Mouse (Mus musculus): ENCODE measurements at regions not wholly inside any gene's neighbourhood (a gene's known extent, or its start where the extent isn't known, plus 50 kb on each side); places are given as distances from the start of the nearest gene placed in this dataset.
"Not testable (repeated sequence)": the region's sequence is repeated elsewhere in the genome, so short reads cannot be mapped to it uniquely, and the experiment has no call there.

DNA sequence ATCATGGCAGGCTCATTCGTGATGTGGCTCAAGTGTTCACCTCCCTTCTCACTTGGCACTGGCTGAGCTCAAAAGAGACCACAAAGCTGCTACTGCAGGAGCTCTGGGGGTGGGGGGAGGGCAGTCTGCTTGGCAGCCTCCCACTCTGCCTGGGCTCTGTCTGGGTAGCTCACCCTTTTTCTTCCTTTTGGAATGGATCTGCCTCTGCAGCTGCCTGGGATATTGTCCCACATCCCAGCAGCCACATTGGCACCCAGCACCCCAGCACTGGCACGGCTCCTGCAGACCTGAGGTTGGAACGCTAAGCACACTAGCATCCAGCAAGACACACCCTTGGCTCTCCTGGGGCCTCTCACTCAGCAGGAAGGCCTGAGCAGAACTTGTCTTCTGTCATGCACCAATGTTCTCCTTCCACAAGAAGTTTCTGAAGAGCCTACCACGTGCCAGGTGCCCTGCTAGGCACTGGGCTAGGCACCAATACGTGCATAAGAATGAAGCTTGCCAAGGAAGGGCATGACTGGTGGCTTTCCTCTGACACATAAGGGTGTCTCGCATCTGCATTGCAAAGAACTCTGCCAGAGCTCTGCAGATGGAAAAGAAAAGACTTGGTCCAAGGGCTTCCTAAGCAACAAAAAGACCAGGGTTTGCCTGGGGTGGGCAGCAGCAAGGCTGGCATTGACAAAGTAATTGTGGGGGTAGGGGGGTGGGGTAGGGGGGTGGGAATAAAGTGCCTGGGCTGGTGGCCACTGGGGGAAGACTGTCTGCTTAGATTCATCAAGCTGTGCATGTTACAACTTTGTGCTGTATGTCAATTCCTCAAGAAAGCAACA, 112.1 kb upstream of the Sipa1l1 start:
- not testable (repeated sequence) for DNase-seq (ENCODE audit: low read depth)

- TF ChIP-seq POLR2A (IDR thresholded peaks at IDR 0.05; ENCODE audit: borderline replicate concordance, extremely low read depth, insufficient read depth, insufficient read length, poor library complexity, severe bottlenecking) (no peak), CTCF (IDR thresholded peaks at IDR 0.05; ENCODE audit: borderline replicate concordance, extremely low read depth, insufficient read depth, insufficient read length) (no peak)
- no peak for DNase-seq (ENCODE audit: low read depth)
Observed at GRCm38 (mm10) chr12:82064986-82065385, 104.1 kb upstream of the Sipa1l1 start.

- TF ChIP-seq CTCF (IDR thresholded peaks at IDR 0.05; ENCODE audit: borderline replicate concordance, extremely low read depth, insufficient read depth, insufficient read length): no peak
- no peak for TF ChIP-seq POLR2A (IDR thresholded peaks at IDR 0.05; ENCODE audit: borderline replicate concordance, extremely low read depth, insufficient read depth, insufficient read length, poor library complexity, severe bottlenecking)
- peak; percentile 65 for DNase-seq (ENCODE audit: low read depth)
Observed at GRCm38 (mm10) chr12:82066860-82067259, 102.3 kb upstream of the Sipa1l1 start.

GRCm38 (mm10) chr12:82069621-82070020, 99.5 kb upstream of the Sipa1l1 start:
- no peak for DNase-seq (ENCODE audit: low read depth)
- TF ChIP-seq CTCF (IDR thresholded peaks at IDR 0.05; ENCODE audit: borderline replicate concordance, extremely low read depth, insufficient read depth, insufficient read length): no peak
- no peak for TF ChIP-seq POLR2A (IDR thresholded peaks at IDR 0.05; ENCODE audit: borderline replicate concordance, extremely low read depth, insufficient read depth, insufficient read length, poor library complexity, severe bottlenecking)

- TF ChIP-seq POLR2A (IDR thresholded peaks at IDR 0.05; ENCODE audit: borderline replicate concordance, extremely low read depth, insufficient read depth, insufficient read length, poor library complexity, severe bottlenecking) (no peak), CTCF (IDR thresholded peaks at IDR 0.05; ENCODE audit: borderline replicate concordance, extremely low read depth, insufficient read depth, insufficient read length) (no peak)
- peak; percentile 42 for DNase-seq (ENCODE audit: low read depth)
Observed at GRCm38 (mm10) chr12:82072810-82073465, 96.2 kb upstream of the Sipa1l1 start.

GRCm38 (mm10) chr12:82075479-82076221, 93.5 kb upstream of the Sipa1l1 start:
- no peak for TF ChIP-seq POLR2A (IDR thresholded peaks at IDR 0.05; ENCODE audit: borderline replicate concordance, extremely low read depth, insufficient read depth, insufficient read length, poor library complexity, severe bottlenecking)
- no peak for TF ChIP-seq CTCF (IDR thresholded peaks at IDR 0.05; ENCODE audit: borderline replicate concordance, extremely low read depth, insufficient read depth, insufficient read length)
- no peak for DNase-seq (ENCODE audit: low read depth)

- TF ChIP-seq CTCF (IDR thresholded peaks at IDR 0.05; ENCODE audit: borderline replicate concordance, extremely low read depth, insufficient read depth, insufficient read length): no peak
- no peak for TF ChIP-seq POLR2A (IDR thresholded peaks at IDR 0.05; ENCODE audit: borderline replicate concordance, extremely low read depth, insufficient read depth, insufficient read length, poor library complexity, severe bottlenecking)
- no peak for DNase-seq (ENCODE audit: low read depth)
Observed at GRCm38 (mm10) chr12:82076766-82077165, 92.4 kb upstream of the Sipa1l1 start.

GRCm38 (mm10) chr12:82077945-82078344, 91.2 kb upstream of the Sipa1l1 start:
- no peak for DNase-seq (ENCODE audit: low read depth)

DNA sequence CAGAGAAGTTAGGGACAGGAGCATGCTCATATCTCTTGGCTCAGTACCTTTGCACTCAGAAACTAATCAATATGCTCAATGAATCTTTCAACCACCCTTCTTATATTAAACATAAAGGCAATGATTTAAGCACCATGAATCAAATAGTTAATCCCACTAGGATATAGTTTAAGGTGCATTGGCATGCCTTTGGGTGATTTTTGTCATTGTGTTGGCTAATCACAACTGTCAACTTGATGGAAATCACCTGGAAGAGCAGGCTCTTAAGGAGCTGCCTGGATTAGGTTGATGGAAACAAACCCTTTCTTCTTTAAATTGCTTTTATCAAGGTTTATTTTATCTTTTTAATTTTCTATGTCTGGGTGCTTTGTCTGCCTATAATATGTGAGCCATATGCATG, 90.4 kb upstream of the Sipa1l1 start:
- no peak for TF ChIP-seq CTCF (IDR thresholded peaks at IDR 0.05; ENCODE audit: borderline replicate concordance, extremely low read depth, insufficient read depth, insufficient read length)
- no peak for TF ChIP-seq POLR2A (IDR thresholded peaks at IDR 0.05; ENCODE audit: borderline replicate concordance, extremely low read depth, insufficient read depth, insufficient read length, poor library complexity, severe bottlenecking)
- no peak for DNase-seq (ENCODE audit: low read depth)

More at GRCm38 (mm10) chr12:82077945-82078344, 91.2 kb upstream of the Sipa1l1 start:
- no peak for TF ChIP-seq CTCF (IDR thresholded peaks at IDR 0.05; ENCODE audit: borderline replicate concordance, extremely low read depth, insufficient read depth, insufficient read length)
- TF ChIP-seq POLR2A (IDR thresholded peaks at IDR 0.05; ENCODE audit: borderline replicate concordance, extremely low read depth, insufficient read depth, insufficient read length, poor library complexity, severe bottlenecking): no peak

GRCm38 (mm10) chr12:82080196-82080880, 88.8 kb upstream of the Sipa1l1 start:
- DNase-seq (ENCODE audit: low read depth): no peak
- no peak for TF ChIP-seq CTCF (IDR thresholded peaks at IDR 0.05; ENCODE audit: borderline replicate concordance, extremely low read depth, insufficient read depth, insufficient read length)
- no peak for TF ChIP-seq POLR2A (IDR thresholded peaks at IDR 0.05; ENCODE audit: borderline replicate concordance, extremely low read depth, insufficient read depth, insufficient read length, poor library complexity, severe bottlenecking)

DNA sequence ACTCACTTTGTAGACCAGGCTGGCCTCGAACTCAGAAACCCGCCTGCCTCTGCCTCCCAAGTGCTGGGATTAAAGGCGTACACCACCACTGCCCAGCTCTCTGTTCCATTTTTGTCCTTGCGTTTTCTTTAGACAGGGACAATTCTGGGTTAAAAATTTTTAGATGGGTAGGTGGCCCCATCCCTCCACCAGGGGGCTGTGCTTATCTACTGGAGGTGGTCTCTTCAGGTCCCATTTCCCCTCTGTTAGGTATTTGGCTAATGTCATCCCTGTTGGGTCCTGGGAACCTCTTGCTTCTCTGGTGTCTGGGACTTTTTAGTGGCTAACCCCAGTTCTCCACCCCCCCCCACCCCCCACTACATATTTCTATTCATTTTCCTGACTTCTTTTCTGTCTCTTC, 86.5 kb upstream of the Sipa1l1 start:
- TF ChIP-seq CTCF (IDR thresholded peaks at IDR 0.05; ENCODE audit: borderline replicate concordance, extremely low read depth, insufficient read depth, insufficient read length): peak; percentile 6; the same call in 1 of the 2 replicates
- not testable (repeated sequence) for DNase-seq (ENCODE audit: low read depth)
